Mouse (Mus musculus): ENCODE measurements around the gene Pak2. TPM values are rescaled to one million over a fixed set of nuclear protein-coding genes. Genes with fewer than 3 reads are reported as not detected.
A peak's percentile ranks its signal among the peaks of the same experiment; 100 is the strongest.
"Not testable (repeated sequence)": the region's sequence is repeated elsewhere in the genome, so short reads cannot be mapped to it uniquely, and the experiment has no call there.

Gene Pak2
- polyA plus RNA-seq, 1 experiment from 2014 or later, result 52.2 TPM

- Histone ChIP-seq H3K27ac (replicated peaks) (peak overlapping the region; percentile 96), H3K4me1 (peaks cover 18% of the 10 kb centered on the region), H3K9me3 (no peaks in the 10 kb centered on the region), H3K4me2 (replicated peaks) (peak overlapping the region; percentile 75), H3K27me3 (no peaks in the 10 kb centered on the region), H3K9ac (replicated peaks) (peak overlapping the region; percentile 96), H3K36me3 (peaks cover 13% of the 10 kb centered on the region; the same call in 1 of the 2 replicates), H3K4me3 (peak overlapping the region; percentile 83)
- no peak for ATAC-seq (ENCODE audit: low FRiP score, low read depth)
- 1% methylated on average over 30 of the region's 30 CpGs for WGBS
These were observed 643 bp downstream of the Pak2 start for GRCm38 (mm10) chr16:32078408-32078990.

GRCm38 (mm10) chr16:32077648-32078407, 1.3 kb downstream of the Pak2 start:
- Histone ChIP-seq H3K27me3 (no peaks in the 10 kb centered on the region), H3K36me3 (0 out of 2 replicates have a peak, but pooled peaks cover 10% of the 10 kb centered on the region), H3K4me3 (peak overlapping the region; percentile 83), H3K27ac (replicated peaks) (peak overlapping the region; percentile 96; the same call in 1 of the 2 replicates), H3K9ac (replicated peaks) (peak overlapping the region; percentile 96), H3K4me1 (peaks cover 18% of the 10 kb centered on the region), H3K4me2 (replicated peaks) (peak overlapping the region; percentile 75), H3K9me3 (no peaks in the 10 kb centered on the region)
- no peak for ATAC-seq (ENCODE audit: low FRiP score, low read depth)
- WGBS, result 14% methylated on average over 13 of the region's 13 CpGs

- Histone ChIP-seq H3K27ac (replicated peaks) (no peak overlapping the region), H3K4me1 (peaks cover 18% of the 10 kb centered on the region), H3K4me3 (no peak overlapping the region), H3K9ac (replicated peaks) (no peak overlapping the region), H3K9me3 (no peaks in the 10 kb centered on the region), H3K36me3 (0 out of 2 replicates have a peak, but pooled peaks cover under 1% of the 10 kb centered on the region), H3K27me3 (no peaks in the 10 kb centered on the region), H3K4me2 (replicated peaks) (peak overlapping the region; percentile 75; the same call in 1 of the 2 replicates)
- WGBS, result 90% methylated on average over 3 of the region's 3 CpGs
- no peak for ATAC-seq (ENCODE audit: low FRiP score, low read depth)
These were observed 2.7 kb downstream of the Pak2 start for GRCm38 (mm10) chr16:32076406-32076805.

GRCm38 (mm10) chr16:32075762-32076161, 3.4 kb downstream of the Pak2 start:
- no peak for ATAC-seq (ENCODE audit: low FRiP score, low read depth)
- no peak overlapping the region for H3K4me2 ChIP-seq (replicated peaks)

GRCm38 (mm10) chr16:32070070-32070469, 9.1 kb downstream of the Pak2 start:
- WGBS, result 87% methylated on average over 4 of the region's 4 CpGs
- H3K4me3 ChIP-seq; H3K9me3 ChIP-seq; H3K27me3 ChIP-seq; H3K27ac ChIP-seq (replicated peaks); H3K9ac ChIP-seq (replicated peaks); H3K4me2 ChIP-seq (replicated peaks); H3K4me1 ChIP-seq; ATAC-seq (ENCODE audit: low FRiP score, low read depth); H3K36me3 ChIP-seq: not testable (repeated sequence)

More at GRCm38 (mm10) chr16:32075762-32076161, 3.4 kb downstream of the Pak2 start:
- WGBS, result 79% methylated on average over 1 of the region's 1 CpGs
- H3K4me1 ChIP-seq, result peaks cover 18% of the 10 kb centered on the region
- no peak overlapping the region for H3K27ac ChIP-seq (replicated peaks)
- no peaks in the 10 kb centered on the region for H3K36me3 ChIP-seq
- no peaks in the 10 kb centered on the region for H3K9me3 ChIP-seq
- no peak overlapping the region for H3K9ac ChIP-seq (replicated peaks)
- H3K27me3 ChIP-seq, result no peaks in the 10 kb centered on the region
- no peak overlapping the region for H3K4me3 ChIP-seq

- Histone ChIP-seq H3K27me3 (no peaks in the 10 kb centered on the region), H3K9me3 (no peaks in the 10 kb centered on the region), H3K9ac (replicated peaks) (no peak overlapping the region), H3K36me3 (no peaks in the 10 kb centered on the region), H3K27ac (replicated peaks) (no peak overlapping the region), H3K4me3 (no peak overlapping the region), H3K4me1 (0 out of 2 replicates have a peak, but pooled peaks cover 3% of the 10 kb centered on the region), H3K4me2 (replicated peaks) (no peak overlapping the region)
- 88% methylated on average over 12 of the region's 12 CpGs for WGBS
- ATAC-seq (ENCODE audit: low FRiP score, low read depth), result no peak
These were observed 10.5 kb downstream of the Pak2 start for GRCm38 (mm10) chr16:32068389-32069300.

GRCm38 (mm10) chr16:32066899-32067298, 12.2 kb downstream of the Pak2 start:
- 0 out of 2 replicates have a peak, but pooled peaks cover 3% of the 10 kb centered on the region for H3K4me1 ChIP-seq
- no peaks in the 10 kb centered on the region for H3K36me3 ChIP-seq
- no peak overlapping the region for H3K4me2 ChIP-seq (replicated peaks)
- no peak overlapping the region for H3K4me3 ChIP-seq
- WGBS, result 93% methylated on average over 1 of the region's 1 CpGs
- ATAC-seq (ENCODE audit: low FRiP score, low read depth), result no peak
- no peaks in the 10 kb centered on the region for H3K9me3 ChIP-seq
- no peak overlapping the region for H3K27ac ChIP-seq (replicated peaks)
- H3K27me3 ChIP-seq, result no peaks in the 10 kb centered on the region
- no peak overlapping the region for H3K9ac ChIP-seq (replicated peaks)

GRCm38 (mm10) chr16:32063900-32064299, 15.2 kb downstream of the Pak2 start:
- 91% methylated on average over 7 of the region's 7 CpGs for WGBS
- Histone ChIP-seq H3K27ac (replicated peaks) (no peak overlapping the region), H3K27me3 (no peaks in the 10 kb centered on the region), H3K4me2 (replicated peaks) (no peak overlapping the region), H3K4me1 (0 out of 2 replicates have a peak, but pooled peaks cover 3% of the 10 kb centered on the region), H3K9me3 (no peaks in the 10 kb centered on the region), H3K9ac (replicated peaks) (no peak overlapping the region), H3K36me3 (no peaks in the 10 kb centered on the region), H3K4me3 (no peak overlapping the region)
- no peak for ATAC-seq (ENCODE audit: low FRiP score, low read depth)

GRCm38 (mm10) chr16:32062226-32062625, 16.9 kb downstream of the Pak2 start:
- no peak overlapping the region for H3K4me2 ChIP-seq (replicated peaks)
- no peak overlapping the region for H3K4me3 ChIP-seq
- no peaks in the 10 kb centered on the region for H3K36me3 ChIP-seq
- H3K27me3 ChIP-seq, result no peaks in the 10 kb centered on the region
- 85% methylated on average over 2 of the region's 2 CpGs for WGBS
- 0 out of 2 replicates have a peak, but pooled peaks cover 3% of the 10 kb centered on the region for H3K4me1 ChIP-seq
- no peak for ATAC-seq (ENCODE audit: low FRiP score, low read depth)
- H3K9me3 ChIP-seq, result no peaks in the 10 kb centered on the region
- no peak overlapping the region for H3K27ac ChIP-seq (replicated peaks)
- no peak overlapping the region for H3K9ac ChIP-seq (replicated peaks)

- no peaks in the 10 kb centered on the region for H3K27me3 ChIP-seq
- no peaks in the 10 kb centered on the region for H3K36me3 ChIP-seq
- no peak for ATAC-seq (ENCODE audit: low FRiP score, low read depth)
- no peaks in the 10 kb centered on the region for H3K4me1 ChIP-seq
- H3K4me3 ChIP-seq, result no peak overlapping the region
- no peak overlapping the region for H3K4me2 ChIP-seq (replicated peaks)
- H3K9ac ChIP-seq (replicated peaks), result no peak overlapping the region
- 87% methylated on average over 6 of the region's 6 CpGs for WGBS
- H3K9me3 ChIP-seq, result no peaks in the 10 kb centered on the region
- no peak overlapping the region for H3K27ac ChIP-seq (replicated peaks)
These were observed 19.2 kb downstream of the Pak2 start for GRCm38 (mm10) chr16:32059840-32060523.

GRCm38 (mm10) chr16:32058817-32059216, 20.3 kb downstream of the Pak2 start:
- Histone ChIP-seq H3K36me3 (no peaks in the 10 kb centered on the region), H3K9me3 (no peaks in the 10 kb centered on the region), H3K4me3 (no peak overlapping the region), H3K4me2 (replicated peaks) (no peak overlapping the region), H3K27ac (replicated peaks) (no peak overlapping the region), H3K9ac (replicated peaks) (no peak overlapping the region), H3K27me3 (no peaks in the 10 kb centered on the region), H3K4me1 (no peaks in the 10 kb centered on the region)
- no peak for ATAC-seq (ENCODE audit: low FRiP score, low read depth)
- WGBS, result 85% methylated on average over 5 of the region's 5 CpGs

Data from midbrain, embryonic 12.5 days (tissue).